Mouse (Mus musculus): ENCODE results near the gene Etfbkmt.

The Etfbkmt gene

GRCm38 (mm10) chr6:149153473-149154115, 13.9 kb downstream of the Etfbkmt start:
- TF ChIP-seq GATA4 (IDR thresholded peaks at IDR 0.05; ENCODE audit: insufficient replicate concordance, low read length) = peak; percentile 67; the same call in 1 of the 2 replicates

- TF ChIP-seq GATA4 (IDR thresholded peaks at IDR 0.05; ENCODE audit: insufficient replicate concordance, low read length) = peak; percentile 31; the same call in 1 of the 2 replicates
These were observed 14.7 kb downstream of the Etfbkmt start for GRCm38 (mm10) chr6:149154116-149155030.

GRCm38 (mm10) chr6:149155031-149155841, 15.6 kb downstream of the Etfbkmt start:
- TF ChIP-seq GATA4 (IDR thresholded peaks at IDR 0.05; ENCODE audit: insufficient replicate concordance, low read length) = peak; percentile 93

GRCm38 (mm10) chr6:149167038-149167437, 27.4 kb downstream of the Etfbkmt start:
- peak; percentile 46; the same call in 1 of the 2 replicates for TF ChIP-seq GATA4 (IDR thresholded peaks at IDR 0.05; ENCODE audit: insufficient replicate concordance, low read length)

GRCm38 (mm10) chr6:149167672-149168071, 28.0 kb downstream of the Etfbkmt start:
- no peak for TF ChIP-seq GATA4 (IDR thresholded peaks at IDR 0.05; ENCODE audit: insufficient replicate concordance, low read length)

- TF ChIP-seq GATA4 (IDR thresholded peaks at IDR 0.05; ENCODE audit: insufficient replicate concordance, low read length) = no peak
These were observed 28.8 kb downstream of the Etfbkmt start for GRCm38 (mm10) chr6:149168436-149168835.

- TF ChIP-seq GATA4 (IDR thresholded peaks at IDR 0.05; ENCODE audit: insufficient replicate concordance, low read length) = no peak
These were observed 34.4 kb downstream of the Etfbkmt start for GRCm38 (mm10) chr6:149173831-149174625.

GRCm38 (mm10) chr6:149174932-149175570, 35.4 kb downstream of the Etfbkmt start:
- no peak for TF ChIP-seq GATA4 (IDR thresholded peaks at IDR 0.05; ENCODE audit: insufficient replicate concordance, low read length)

- no peak for TF ChIP-seq GATA4 (IDR thresholded peaks at IDR 0.05; ENCODE audit: insufficient replicate concordance, low read length)
These were observed 39.4 kb downstream of the Etfbkmt start for GRCm38 (mm10) chr6:149179064-149179463.

- TF ChIP-seq GATA4 (IDR thresholded peaks at IDR 0.05; ENCODE audit: insufficient replicate concordance, low read length) = no peak
These were observed 44.4 kb downstream of the Etfbkmt start for GRCm38 (mm10) chr6:149184007-149184406.

GRCm38 (mm10) chr6:149187371-149187770, 47.7 kb downstream of the Etfbkmt start:
- no peak for TF ChIP-seq GATA4 (IDR thresholded peaks at IDR 0.05; ENCODE audit: insufficient replicate concordance, low read length)

- no peak for TF ChIP-seq GATA4 (IDR thresholded peaks at IDR 0.05; ENCODE audit: insufficient replicate concordance, low read length)
These were observed 48.6 kb downstream of the Etfbkmt start, which contains the start of gene Amn1 for GRCm38 (mm10) chr6:149188041-149188924. Amn1 (minus strand) TSS chr6:149188712.

- no peak for TF ChIP-seq GATA4 (IDR thresholded peaks at IDR 0.05; ENCODE audit: insufficient replicate concordance, low read length)
These were observed 49.2 kb downstream of the Etfbkmt start for GRCm38 (mm10) chr6:149188925-149189257.

Measured in liver, adult (tissue).